Mouse (Mus musculus) A20 (cell line): ENCODE results near the gene Trim71.

Experiments used
- DNase-seq: peaks from one replicate; pipeline ENCODE4 v3.0.0-alpha.2; 2011; ENCODE audit warnings: low read depth, low spot score

Gene Trim71

GRCm38 (mm10) chr9:114557086-114557485, 7.1 kb downstream of the Trim71 start:
- DNase-seq = no peak

GRCm38 (mm10) chr9:114556276-114556855, 7.8 kb downstream of the Trim71 start:
- DNase-seq = no peak

GRCm38 (mm10) chr9:114554355-114554979, 9.7 kb downstream of the Trim71 start:
- no peak for DNase-seq

GRCm38 (mm10) chr9:114553828-114554227, 10.3 kb downstream of the Trim71 start:
- no peak for DNase-seq

GRCm38 (mm10) chr9:114550033-114550432, 14.1 kb downstream of the Trim71 start:
- DNase-seq = no peak

- no peak for DNase-seq
These were observed 15.1 kb downstream of the Trim71 start for GRCm38 (mm10) chr9:114549117-114549516.

GRCm38 (mm10) chr9:114548496-114548895, 15.7 kb downstream of the Trim71 start:
- no peak for DNase-seq

- no peak for DNase-seq
These were observed 16.5 kb downstream of the Trim71 start for GRCm38 (mm10) chr9:114547643-114548077.

GRCm38 (mm10) chr9:114546765-114547164, 17.4 kb downstream of the Trim71 start:
- no peak for DNase-seq

GRCm38 (mm10) chr9:114544754-114545393, 19.3 kb downstream of the Trim71 start:
- no peak for DNase-seq

GRCm38 (mm10) chr9:114543882-114544753, 20.1 kb downstream of the Trim71 start:
- no peak for DNase-seq

- DNase-seq = no peak
These were observed 22.9 kb downstream of the Trim71 start for GRCm38 (mm10) chr9:114541279-114541741.

- DNase-seq = no peak
These were observed 25.1 kb downstream of the Trim71 start for GRCm38 (mm10) chr9:114538996-114539563.

- no peak for DNase-seq
These were observed 27.5 kb downstream of the Trim71 start for GRCm38 (mm10) chr9:114536628-114537027.

- no peak for DNase-seq
These were observed 29.2 kb downstream of the Trim71 start for GRCm38 (mm10) chr9:114534747-114535517.

GRCm38 (mm10) chr9:114533848-114534247, 30.3 kb downstream of the Trim71 start:
- DNase-seq = no peak

GRCm38 (mm10) chr9:114531276-114531675, 32.9 kb downstream of the Trim71 start:
- no peak for DNase-seq

GRCm38 (mm10) chr9:114528680-114529048, 35.5 kb downstream of the Trim71 start:
- DNase-seq = no peak

GRCm38 (mm10) chr9:114527992-114528679, 36.0 kb downstream of the Trim71 start:
- no peak for DNase-seq

GRCm38 (mm10) chr9:114527085-114527484, 37.1 kb downstream of the Trim71 start:
- peak; percentile 7 for DNase-seq
